Mouse (Mus musculus) embryo, embryonic 11 days (tissue): ENCODE results near the gene Ehd1.
A peak's percentile ranks its signal among the peaks of the same experiment; 100 is the strongest.

Experiments used
- DNase-seq: peaks from one replicate; pipeline ENCODE4 v3.0.0-alpha.2; 2015

The Ehd1 gene

DNA sequence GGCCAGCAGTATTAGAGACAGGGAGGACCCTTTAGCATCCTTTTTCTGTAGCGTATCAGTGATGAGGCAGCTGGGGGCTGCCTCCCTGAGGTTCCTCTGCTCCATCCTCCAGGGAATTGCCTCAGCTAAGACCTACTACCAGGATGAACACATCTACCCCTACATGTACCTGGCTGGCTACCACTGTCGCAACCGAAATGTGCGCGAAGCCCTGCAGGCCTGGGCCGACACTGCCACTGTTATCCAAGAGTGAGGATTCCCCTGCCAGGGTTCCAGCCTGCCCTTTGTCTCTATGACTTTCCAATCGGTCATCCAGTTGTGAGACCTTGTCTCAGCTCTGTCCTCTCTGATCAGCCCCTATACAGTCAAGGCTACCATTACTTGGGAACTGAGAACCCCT is 61.6 kb downstream of the Ehd1 start:
- DNase-seq: no peak

DNA sequence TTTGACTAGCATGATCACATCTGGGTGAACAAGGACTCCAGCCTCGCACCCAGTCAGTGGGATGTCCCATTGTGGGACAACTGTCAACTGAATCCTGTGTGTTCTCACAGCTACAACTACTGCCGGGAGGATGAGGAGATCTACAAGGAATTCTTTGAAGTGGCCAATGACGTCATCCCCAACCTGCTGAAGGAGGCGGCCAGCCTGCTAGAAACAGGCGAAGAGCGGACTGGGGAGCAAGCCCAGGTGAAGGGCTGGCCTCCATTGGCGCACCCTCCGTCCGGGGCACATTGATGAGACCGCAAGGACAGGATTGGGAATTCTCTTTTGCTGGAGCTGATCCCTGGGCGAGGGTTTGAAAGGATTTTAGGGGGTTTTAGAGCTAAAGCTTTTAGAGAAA is 62.2 kb downstream of the Ehd1 start:
- no peak for DNase-seq

DNA sequence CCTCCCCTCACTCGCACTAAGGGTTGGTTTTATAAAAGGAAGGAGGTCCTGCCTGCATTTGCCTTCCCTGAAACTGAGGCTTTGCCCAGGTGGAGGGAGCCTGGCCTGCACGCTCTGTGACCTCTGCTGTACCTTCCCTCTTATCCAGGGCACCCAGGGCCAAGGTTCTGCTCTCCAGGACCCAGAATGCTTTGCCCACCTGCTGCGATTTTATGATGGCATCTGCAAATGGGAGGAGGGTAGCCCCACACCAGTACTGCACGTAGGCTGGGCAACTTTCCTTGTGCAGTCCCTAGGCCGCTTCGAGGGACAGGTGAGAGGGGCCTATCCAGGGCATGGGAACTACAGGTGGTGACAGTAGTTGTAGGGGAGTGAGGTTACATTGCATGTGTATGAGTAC is 62.7 kb downstream of the Ehd1 start:
- DNase-seq: no peak

DNA sequence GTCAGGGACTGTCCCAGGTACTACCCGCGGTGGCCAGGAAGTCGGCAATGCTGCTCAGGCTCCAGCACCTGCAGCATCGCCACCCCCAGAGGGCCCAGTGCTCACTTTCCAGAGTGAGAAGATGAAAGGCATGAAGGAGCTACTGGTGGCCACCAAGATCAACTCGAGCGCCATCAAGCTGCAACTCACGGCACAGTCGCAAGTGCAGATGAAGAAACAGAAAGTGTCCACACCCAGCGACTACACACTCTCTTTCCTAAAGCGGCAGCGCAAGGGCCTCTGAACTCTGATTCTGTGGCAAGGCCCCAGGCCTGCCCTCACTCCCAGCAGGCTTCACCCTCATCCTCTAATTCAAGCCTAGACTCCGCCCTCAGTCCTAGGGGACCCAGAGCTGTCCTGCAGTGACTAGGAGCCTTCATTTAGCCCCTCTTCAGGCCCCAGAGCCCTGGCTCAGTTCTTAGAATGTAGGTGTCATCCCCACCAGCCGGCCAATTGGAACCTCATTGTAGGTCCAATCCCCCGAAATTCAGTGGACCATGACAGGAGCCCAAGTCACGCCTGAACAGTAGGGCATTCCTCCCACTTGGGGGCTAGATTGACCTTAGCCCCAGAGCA is 63.5 kb downstream of the Ehd1 start:
- no peak for DNase-seq

DNA sequence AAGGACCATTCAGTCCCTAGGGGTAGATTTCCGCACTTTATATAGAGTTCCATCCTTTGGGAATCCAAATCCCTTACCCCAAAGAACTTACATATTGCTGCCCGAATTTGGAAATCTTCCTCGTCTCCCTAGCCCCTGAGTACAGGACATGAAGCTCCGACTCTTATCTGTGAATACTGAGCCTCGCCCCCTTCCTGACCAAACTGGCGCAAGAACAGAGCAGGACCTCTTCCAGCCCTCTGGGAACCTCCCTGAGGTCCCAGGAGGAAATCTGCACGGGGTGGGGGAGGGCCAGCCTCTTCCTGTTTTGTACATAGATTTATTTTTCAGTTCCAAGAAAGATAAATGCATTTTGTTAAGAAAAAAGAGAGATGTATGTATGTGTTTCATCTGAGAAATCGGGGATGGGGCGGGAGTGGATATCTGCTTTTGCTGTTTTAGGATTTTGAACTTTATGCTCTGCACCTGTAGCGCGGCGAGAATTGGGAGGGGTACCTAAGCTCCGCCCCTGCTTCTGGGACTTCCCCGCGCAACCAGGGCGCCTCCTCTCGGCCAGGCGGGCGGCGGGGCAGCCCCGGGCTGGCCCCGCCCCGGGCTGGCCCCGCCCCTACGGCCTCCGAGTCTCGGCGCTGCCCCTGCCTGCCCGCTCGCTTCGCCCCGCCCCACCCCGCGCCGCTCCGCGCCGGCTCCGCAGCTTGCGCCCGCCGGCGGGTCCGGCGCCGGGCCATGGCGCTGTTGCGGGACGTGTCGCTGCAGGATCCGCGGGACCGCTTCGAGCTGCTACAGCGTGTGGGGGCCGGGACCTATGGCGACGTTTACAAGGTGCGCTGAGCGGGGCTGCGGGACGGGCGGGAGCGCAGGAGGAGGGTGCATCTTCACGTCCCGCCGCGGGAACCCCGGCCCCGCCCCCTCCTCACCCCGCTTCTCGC is 64.3 kb downstream of the Ehd1 start, which contains the start of gene Map4k2:
Gene Map4k2, plus strand, starts transcription at position 612 of the 929 bp plus-strand sequence.
- peak; percentile 90 for DNase-seq

DNA sequence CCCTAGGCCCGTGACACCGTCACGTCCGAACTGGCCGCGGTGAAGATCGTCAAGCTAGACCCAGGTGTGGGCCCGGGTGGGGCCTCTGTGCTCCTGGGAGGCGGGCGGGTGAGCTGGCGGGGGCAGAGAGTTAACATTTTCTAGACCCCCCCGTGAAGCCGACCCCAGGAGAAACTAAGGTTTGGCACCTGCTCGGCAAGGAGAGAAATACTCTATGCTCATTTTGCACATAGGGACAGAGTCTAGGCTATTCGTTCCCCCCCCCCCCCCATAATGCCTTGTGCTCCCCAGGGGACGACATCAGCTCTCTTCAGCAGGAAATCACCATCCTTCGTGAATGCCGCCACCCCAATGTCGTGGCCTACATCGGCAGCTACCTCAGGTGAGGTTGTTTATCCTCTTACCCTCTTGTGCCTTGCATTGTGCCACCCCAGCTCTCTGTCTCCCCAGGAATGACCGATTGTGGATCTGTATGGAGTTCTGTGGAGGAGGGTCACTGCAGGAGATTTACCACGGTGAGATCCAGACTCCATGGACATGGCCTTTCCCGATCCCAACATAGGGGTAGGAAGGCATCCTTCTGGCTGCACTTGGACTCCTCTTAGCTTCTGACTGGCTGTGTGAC is 65.0 kb downstream of the Ehd1 start:
- no peak for DNase-seq

DNA sequence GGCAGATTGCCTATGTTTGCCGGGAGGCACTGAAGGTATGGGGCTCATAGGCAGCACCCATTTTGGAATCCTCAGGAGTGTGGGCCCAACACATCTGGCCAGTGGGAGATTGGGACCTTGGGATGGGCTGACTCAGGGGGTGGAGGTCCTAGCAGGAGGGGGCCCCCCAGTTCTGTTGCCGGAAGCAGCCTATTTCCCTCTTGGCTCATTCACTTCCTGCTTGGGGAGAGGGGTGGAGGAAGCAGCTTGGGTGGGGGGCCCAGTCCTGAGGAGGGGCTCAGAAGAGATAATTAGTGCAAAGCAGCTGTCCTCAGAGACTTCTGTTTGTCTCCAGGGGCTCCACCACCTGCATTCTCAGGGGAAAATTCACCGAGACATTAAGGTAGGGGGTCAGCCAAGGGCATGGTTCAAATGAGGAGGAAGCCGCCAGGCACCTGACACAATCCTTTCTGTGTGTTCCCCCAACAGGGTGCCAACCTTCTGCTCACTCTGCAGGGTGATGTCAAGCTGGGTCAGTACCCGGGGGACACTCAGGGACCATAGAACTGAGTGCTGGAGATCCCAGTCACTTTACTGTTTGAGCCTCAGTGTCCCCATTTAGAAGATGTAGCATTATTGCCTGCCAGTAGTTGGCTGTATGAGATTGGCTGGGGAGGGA is 65.9 kb downstream of the Ehd1 start:
- DNase-seq: no peak

DNA sequence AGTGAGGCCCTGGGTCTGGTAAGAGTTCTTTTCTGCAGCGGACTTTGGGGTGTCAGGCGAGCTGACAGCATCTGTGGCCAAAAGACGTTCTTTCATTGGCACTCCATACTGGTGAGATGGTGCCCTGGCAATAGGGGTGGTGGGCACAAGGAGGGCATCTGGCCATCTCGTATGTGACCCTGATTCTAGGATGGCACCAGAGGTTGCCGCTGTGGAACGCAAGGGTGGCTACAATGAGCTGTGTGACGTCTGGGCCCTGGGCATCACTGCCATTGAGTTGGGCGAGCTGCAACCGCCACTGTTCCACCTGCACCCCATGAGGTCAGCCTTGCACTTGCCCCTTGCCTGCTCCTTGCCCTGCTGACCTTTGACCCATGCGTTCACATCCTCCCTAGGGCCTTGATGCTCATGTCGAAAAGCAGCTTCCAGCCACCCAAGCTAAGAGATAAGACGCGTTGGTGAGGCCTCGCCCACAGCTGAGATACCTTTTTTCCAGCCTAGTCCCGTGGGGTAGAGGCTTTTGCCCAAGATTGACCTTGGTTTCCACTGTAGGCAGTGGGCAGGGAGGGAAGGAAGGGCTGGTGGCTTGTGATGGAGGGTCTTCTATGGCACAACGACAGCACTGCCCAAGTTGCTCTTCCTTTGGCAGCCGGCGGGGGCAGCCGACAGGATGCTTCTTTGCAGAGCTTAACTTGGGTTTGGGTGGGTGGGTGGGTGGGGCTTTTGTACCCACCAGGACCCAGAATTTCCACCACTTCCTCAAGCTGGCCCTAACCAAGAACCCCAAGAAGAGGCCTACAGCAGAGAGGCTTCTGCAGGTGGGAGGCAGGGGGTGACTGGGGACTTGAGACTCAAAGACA is 66.8 kb downstream of the Ehd1 start:
- DNase-seq: no peak

DNA sequence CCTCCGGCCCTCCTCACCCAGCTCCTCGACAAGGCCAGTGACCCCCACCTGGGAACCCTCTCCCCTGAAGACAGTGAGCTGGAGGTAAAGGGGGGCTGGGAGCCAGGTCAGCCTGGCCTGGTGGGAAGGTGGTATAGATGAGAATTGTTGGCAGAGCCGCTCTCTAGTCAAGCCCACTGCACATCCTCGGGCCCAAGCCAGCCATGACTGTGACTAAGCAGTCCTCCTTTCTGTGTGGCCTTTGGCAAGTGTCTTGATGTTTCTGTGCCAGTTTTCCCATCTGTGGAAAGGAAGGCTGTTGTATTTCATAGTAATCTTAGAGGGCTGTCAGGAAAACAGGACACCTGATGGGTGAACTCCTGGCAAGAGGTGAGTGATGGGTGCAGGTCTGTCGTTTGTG is 67.5 kb downstream of the Ehd1 start:
- no peak for DNase-seq

DNA sequence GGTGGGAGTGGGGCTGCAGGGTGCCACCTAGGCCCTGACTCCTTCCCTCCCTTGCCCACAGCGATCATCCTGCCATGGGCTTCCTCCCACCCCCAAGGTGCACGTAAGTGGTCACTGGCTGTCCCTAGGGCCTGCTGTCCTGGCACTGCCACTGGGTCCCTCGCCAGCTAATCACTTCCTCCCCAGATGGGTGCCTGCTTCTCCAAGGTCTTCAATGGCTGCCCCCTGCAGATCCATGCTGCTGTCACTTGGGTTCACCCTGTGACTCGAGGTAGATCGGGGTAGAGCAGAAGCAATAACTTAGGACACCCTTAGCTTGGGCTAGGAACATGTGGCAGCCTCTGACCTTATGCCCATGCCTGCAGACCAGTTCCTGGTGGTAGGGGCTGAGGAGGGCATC is 69.5 kb downstream of the Ehd1 start:
- no peak for DNase-seq

DNA sequence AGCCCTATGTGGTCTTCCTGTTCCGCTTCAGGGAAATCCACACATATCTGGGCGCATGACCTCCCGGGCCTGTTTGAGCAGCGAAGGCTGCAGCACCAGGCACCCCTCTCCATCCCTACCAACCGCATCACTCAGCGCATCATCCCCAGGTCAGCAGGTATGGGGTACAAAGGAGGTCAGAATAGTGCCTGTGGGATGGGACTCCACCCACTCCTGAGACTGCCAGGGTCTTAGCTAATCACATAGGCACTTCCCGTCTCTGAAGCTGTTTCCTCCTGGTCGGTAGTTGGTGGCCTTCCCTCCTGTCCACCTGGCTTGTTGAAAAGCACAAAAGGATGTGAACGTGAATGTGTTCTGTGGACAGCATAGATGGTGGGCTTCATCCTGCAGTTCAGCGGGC is 70.1 kb downstream of the Ehd1 start:
- no peak for DNase-seq

DNA sequence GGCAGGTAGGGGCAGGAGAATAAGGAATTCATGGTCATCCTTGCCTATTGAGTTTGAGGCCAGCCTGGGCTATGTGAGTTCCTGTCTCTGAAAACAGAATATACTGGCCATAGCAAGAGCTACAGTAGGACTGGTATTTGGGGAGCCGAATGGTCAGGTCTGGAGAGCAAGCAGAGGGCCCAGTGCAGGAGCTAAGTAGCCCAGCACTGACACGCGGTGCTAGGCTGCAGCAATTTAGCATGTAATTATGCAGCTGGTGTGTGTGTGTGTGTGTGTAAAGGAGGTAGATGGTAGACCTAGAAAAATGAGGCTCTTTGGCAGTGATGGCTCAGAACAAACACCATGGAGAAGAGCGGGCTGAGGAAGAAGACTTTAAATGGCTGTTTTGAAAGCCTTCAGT is 71.1 kb downstream of the Ehd1 start:
- no peak for DNase-seq

DNA sequence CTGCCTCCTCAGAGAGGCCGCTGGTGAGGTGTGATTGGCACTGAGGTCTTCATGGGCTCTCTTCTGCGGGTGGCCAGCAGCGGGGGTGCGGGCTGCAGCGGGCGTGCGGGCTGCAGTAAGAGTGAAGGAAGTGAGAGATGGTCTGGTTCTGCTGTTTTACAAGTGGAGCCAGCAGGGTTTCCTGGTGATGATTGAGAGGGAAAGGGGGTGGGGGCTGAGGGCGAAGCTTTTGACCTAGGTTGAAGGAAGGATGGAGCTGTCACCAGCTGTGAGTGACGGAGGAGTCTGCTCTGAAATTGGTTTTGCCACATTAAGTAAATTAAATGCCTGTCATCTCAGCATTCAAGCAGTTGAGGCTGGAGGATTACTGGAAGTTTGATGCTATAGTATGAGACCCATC is 72.2 kb downstream of the Ehd1 start:
- DNase-seq: no peak

DNA sequence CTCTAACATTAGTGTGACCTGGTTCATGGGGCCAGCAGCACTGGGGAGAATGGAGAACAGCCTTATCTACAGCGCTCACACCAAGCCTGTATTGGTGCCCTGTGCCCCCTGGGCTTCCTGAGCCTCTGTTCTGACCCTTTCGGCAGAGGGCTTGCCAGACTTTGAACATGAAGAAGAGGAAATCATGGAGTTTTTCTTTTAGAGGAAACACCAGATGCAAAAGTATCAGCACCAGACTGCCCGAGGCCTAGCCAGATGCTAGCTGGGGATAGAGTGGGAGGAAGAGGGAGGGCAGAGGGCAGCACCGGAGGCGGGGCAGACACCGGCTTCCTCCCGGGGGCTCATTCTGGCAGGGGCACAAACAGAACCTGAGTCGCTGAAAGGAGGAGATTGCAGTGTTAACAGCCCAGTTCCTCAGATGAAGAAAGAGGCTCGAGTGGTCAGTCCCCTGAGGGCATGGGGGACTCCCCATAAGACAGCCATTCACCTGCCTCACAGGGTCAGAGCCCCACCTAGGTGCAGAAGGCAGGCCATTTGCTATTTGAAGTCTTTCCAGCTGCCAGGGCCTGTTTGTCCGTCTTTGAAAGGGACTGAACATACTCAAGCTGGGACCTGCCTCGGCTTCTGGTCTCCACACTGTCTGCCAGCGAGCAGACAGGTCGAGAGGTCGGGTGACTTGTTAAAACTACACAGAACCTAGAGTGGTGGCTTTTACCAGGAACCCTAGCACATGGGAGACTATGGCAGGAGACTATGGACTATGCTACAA is 72.9 kb downstream of the Ehd1 start:
- peak; percentile 56 for DNase-seq
